Mouse (Mus musculus) right cerebral cortex, postnatal 10 days (tissue): Measurements from ENCODE around the gene Rhod.

Experiments used
- DNase-seq, 2 experiments: peaks; one replicate each; pipeline ENCODE4 v3.0.0; 2021; ENCODE audit warnings: low spot score in 2 of 2

Gene Rhod

DNA sequence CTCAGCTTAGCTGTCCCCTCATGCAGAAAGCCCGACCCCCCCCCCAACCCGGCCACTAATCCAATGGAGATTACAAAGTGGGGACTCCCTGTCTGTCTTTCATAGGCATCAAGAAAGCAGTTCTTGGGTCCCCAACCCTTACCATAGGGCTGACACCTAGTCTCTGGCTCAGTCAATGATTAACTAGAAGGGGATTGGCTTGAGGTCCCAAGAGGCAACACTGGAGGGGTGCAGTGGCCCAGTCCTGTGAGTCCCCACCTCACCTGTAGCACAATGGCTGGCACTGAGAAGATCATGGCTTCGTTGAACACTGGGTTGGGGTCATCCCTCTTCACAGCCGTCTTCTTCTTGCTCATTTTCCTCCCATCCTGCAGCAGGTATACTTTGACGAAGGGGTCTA lies 11.4 kb upstream of the Rhod start:
- no peak for DNase-seq

DNA sequence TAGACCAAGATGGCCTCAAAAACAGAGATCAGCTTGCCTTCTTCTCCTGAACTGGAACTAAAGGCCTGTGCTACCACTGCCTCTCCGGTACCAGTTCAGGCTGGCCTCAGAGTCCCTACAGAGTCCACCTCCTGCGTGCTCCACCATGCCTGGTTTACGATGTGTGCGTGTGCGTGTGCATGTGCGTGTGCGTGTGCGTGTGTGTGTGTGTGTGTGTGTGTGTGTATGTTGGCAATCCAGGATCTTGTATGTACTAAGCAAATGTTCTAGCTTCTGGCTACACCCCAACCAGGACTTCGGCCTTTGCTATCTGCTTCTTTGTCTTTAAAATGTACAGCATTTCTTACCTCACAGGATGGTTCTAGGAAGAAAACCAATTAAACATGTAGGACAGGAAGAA lies 10.0 kb upstream of the Rhod start:
- no peak for DNase-seq

DNA sequence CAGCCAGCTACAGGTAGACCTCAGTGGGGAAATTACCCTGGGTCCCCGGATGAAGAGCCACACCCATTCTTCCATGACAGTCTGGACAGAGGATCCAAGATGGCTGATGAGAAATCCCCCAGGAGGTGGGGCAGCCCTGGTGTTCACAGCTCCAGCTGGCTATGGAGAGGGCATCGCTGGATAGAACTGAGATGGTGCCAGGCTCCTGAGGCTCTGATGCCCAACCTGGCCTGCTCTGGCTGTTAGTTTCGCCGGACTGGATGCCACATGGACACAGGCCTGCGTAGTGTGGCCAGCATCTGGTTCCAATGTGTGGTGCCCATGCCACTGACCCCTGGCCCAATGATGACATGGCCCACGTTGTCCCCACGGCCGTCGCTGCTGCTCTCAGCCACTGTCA lies 8.2 kb upstream of the Rhod start:
- no peak for DNase-seq

DNA sequence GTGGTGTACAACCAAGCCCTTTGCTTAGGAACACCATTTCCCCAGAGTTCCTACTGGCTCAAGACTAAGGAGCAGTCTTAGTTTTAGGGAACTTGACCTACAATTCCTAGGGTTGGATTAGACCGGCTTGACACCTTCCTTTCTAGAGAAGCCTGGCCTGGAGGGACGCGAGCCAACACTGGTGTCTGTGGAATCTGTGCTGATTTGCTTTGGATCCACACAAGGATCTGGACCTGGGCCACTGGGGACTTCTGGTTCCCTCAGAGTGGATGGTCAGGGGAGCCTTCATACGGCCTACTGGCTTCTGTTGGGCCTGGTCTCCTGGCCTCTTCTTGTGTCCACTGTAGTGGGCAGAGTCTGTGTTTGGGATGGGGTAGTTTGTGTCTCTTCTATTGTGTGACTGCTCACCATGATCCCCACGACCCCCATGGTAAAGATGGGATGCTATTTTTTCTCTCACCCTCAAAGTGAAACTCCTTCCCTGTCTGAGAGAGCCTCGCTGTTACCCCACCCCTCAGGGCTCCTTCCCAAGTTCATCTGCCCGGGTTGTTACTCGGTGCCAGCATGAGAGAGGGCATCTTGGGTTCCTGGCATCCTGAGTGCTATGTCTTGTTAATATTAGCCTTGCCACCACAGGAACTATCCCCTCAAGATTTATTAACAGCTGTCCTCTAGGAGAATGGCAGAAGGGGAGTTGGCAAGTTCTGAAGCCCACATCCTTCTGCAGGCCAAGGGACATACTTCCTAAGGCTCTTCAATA lies 7.6 kb upstream of the Rhod start:
- DNase-seq = no peak

DNA sequence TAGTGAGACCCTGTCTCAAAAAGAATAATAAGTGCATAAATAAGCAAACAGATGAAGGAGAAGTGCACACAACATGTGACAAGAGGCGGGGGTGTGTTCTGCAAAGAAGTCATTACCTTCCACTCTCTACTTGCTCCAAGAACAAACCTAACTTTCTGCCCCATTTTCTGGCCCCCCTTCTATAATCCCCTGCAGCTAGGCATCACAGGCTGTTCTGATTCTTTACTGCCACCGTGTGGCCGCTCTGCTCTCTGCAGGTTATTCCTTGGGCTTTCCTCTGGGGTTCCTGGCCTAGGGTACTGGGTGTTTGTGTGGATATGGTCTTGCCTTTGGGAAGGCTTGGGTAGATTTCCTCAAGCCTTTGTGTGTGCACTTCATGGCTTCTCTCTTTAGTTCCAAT lies 3.2 kb upstream of the Rhod start:
- DNase-seq = peak; percentile 64 to 82

DNA sequence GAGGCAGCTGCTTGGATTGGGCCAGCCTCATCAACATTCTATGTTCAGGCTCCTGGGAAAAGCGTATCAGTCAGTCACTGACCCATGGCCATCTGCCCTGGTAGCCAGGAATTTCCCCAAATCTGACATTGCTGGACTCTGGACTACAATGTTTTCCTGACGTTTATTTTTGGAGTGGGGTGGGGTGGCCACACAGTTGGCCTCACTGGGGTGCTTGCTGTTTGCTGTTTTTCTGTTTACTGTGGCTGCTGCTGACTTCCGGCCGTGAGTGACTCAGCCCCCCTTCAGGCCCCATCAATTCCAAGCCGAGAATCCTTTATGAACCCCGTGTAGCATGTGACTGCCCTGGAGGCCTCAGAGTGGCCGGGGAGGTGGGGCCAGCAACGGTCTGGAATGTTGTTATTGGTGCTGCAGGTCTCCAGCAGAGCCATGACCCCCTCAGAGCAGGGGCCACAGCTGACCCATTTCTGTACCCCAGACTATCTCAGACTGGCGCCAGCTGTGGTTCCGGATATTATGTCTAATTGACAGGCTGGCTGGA lies 2.5 kb upstream of the Rhod start:
- peak in 1 of 2 experiments; percentile 45 for DNase-seq

DNA sequence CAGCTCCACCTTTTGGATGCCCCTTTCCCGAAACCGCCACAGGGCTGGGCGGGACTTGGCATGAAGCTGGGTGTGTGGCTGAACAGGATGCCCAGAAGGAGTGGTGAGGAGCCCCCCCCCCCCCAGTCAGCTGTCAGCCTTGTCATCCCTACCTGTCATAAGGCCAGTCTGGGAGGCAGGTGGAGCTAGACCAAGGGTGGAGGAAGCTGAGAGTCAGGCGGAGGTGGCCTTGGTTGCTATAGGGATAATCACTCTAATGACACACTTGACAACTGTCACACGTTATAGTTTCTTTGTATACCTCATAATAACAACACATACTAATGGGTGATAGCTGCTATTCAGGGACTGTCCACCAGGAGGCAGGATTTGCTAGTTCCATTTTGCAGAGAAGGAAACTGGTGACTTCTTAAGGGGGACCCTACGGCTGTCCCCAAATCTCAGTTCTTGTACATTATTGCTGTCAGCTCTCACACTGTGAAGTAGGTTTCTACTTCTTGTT lies 1.9 kb upstream of the Rhod start:
- no peak for DNase-seq

DNA sequence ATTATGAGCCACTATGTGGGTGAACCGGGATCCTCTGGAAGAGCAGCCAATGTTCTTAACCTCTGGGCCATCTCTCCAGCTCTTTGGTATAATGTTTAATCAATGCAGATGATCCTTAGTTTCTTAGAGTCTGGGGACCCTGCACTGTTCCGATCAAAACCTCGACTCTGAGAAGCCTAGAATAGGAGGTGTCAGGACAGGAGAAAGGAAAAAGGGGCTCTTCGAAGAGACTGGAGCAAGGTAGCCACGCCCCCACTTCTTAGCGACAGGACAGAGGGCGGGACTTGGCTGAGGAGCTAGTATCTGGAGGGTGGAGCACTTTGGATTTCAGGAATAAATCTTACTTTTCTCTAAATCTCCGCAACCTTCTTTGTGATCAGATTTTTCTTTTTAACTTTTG lies 990 bp upstream of the Rhod start:
- DNase-seq = no peak

DNA sequence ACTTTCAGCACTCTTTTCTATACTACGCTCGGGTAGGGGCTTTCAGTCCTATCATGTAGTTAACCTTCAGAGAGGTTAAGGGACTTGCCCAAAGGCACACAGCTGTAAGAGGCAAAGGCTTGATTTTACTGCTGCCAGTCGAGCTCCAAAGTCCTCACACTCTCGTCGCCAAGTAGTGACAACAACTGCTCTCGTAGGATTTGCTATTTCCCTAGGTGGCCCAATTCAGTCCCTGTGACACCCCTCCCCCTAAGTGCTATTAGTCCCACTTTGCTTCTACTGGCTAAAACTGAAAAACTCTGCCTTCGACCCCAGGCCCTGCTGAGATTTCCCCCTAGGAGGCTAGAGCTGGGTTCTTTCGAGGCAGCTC lies 456 bp downstream of the Rhod start:
- no peak for DNase-seq

DNA sequence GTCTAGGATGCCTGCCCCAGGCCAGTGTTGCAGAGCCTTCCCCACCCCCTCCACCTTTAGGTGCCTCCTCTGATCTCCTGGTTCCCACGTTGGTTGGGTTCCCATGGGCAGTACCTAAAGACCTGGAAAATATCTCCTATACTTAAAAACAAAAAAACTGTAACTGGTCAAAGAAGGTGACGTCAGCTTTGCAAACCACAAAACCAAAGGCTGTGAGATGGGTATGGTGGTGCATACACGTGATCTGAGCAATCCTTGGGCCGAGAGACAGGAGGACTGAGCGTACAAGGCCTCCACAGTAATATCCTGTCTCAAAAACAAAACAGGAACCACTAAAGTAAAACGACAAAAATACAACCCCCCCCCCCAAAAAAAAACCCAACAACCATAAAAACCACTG lies 1.3 kb downstream of the Rhod start:
- no peak for DNase-seq

DNA sequence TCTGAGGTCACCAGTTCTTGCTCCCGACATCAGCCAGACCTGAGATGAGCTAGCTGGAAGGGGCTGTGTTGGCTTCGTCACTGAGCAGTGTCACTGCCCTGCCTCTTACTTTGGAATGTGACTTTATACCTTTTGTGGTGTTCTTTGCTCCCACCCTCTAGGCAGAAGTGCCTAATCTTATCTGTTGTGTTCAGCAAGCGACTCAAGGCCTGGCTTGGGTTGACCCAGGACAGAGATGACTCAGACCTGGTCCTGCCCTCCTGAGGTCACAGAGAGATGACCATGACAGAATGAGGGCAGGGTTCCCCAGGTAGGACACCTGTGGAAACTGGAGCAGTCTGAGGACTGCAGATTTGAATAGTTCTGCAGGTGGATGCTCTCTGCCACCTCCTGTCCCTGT lies 3.0 kb downstream of the Rhod start:
- DNase-seq = no peak

DNA sequence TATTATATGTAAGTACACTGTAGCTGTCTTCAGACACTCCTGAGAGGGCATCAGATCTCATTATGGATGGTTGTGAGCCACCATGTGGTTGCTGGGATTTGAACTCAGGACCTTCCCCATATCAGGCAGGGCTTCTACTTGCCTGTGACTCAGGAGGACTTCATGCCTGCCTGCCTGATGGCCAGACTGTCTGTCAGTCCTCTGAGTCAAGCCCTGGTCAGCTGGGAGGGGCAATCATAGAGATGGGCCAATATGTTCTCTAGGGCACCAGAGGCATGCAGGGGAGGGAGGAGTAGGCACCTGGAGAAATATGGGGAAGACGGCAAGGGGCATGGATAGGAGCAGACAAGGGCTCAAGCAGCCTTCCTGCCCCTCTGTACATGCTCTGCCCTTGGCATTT lies 4.2 kb downstream of the Rhod start:
- no peak for DNase-seq

DNA sequence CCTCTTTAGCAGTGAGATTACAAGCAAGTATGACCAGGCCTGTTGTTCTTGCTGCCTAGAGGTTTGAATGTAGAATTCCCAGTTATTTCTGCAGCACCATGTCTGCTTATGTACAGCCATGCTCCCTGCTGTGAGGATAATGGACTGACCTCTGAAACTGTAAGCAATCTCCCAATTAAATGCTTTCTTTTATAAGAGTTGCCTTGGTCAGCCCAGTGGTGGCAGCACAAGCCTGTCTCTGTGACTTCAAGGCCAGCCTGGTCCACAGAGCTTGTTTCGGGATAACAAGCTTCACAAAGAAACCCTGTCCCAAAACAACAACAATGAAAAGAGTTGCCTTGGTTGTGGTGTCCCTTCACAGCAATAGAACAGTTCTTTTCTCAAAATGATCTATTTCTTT lies 5.5 kb downstream of the Rhod start:
- DNase-seq = no peak

DNA sequence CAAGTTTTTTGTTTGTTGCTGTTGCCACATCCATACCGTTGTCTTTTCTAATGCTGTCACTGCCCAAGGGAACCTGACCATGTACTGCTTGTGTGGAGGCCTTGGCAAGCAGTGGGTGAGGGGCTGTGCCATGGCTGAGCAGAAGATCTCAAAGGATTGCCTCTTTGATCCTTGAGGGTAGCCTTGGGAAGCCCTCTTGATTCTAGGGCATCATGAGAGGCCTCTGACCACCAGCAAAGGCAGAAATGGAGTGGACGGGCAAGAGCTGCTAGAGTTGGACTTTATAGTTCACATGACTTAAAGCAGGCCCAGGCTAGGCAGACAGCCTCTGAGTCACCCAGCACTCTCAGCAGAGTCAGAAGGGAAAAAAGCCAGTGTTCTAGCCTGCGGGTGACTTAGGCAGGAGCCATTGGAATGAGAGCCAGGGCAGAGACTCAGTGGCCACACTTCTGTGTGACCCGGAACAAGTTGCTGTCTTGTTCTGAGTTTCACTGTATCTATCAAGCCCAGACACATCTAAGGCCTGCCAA lies 9.1 kb downstream of the Rhod start:
- DNase-seq = no peak

DNA sequence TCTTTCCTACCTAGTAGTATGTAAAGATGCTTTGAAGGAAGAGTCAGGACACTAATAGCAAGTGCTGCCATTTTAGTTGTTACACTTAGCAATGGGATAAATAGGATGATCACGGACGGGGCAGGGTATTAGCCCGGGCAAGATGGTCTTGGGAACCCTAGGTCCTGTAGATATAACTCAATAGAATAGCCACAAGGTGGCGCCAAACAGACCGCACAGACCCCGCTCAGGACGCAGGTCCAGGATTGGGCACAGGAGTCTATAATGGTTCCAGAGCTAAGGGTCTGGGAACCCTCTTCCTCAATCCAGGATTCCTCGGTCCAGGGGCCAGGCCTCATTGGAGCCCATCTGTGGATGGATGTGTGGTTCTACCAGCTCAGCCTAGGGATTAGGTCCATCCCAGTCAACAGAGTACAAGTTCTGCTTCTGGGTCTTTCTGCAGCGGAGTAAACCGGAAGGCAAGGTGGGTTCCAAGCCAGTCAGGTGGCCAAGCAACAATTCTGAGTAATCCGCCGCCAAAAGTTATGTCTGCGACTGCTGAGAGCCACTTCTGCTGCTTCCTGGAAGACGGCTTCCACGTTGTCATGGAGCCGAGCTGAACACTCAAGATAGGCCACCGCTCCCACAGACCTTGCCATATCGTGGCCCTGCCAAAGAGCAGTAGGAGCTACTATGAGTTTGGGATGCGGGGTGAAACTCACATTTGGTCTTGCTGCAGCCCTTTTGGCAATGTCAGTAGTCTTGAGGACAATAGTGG lies 13.4 kb downstream of the Rhod start:
- no peak for DNase-seq

DNA sequence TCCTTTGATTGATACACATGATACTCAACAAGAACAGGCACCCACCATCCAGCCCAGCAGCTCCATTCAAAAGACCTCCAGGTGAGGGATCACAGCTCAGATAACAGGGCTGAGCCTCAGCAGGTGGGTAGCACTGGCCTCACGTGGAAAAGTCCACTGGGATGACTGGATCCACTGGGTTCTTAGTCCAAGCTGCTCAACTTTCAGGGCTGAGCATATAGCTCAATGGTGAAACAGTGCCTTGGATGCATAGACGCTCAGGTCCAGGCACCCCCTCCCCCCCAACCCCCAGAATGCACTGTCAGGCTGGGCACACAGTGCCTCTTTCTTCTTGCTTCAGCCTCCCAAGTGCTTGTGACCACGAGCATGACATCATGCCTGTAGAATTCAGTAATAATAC lies 16.2 kb downstream of the Rhod start:
- DNase-seq = no peak

DNA sequence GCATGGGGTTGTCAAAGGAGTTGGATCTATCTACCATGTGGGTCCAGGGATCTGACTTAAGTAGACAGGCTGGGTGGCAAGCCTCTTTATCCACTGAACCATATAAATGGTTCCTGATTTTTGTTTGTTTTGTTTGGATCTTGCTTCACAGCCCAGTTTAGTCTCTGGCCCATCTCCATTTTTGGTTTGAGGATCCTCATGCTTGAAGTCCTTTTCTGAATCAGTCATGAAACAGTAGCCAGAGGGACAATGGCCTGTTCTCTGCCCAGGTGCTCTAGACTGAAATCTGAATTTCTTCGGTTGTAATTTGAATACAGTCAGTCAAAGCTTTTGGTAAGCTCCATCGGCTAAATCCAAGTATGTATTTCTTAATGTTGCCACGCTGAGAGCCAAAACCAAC lies 16.7 kb downstream of the Rhod start:
- no peak for DNase-seq

DNA sequence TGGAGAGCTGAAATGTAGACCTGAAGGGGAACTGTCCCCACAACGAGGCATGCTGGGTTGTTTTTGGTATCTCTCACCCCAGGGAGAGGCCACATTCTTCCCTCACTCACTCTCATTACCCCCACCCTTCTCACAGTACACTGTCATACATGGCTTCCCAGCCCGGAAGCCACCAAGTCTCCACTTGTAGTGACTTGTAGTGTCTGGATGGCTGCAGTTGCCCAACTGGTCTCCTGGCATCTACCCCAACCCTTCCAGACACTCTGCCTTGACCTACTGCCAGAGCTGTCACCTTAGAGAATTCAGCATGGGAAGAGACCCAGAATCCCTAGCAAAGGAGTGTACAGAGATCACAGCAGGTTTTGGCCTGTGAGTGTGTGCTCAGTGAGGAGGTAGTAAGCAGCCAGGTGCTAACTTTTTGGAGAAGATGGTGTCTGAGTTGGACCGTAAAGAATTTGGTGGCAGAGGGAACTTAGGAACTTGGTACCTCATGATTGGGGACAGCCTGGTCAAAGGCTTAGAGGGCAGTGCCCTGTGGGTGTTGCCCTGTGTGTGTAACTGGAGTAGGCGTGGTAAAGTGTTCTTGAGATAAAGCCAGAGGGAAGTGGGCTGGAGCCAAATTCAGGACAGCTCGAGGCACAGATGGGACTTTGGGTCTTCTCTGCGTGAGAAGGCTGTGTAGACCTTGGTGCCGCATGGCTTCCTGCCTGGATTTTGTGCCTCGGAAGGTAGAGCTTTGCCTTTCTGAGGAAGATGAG lies 18.9 kb downstream of the Rhod start:
- DNase-seq = no peak

DNA sequence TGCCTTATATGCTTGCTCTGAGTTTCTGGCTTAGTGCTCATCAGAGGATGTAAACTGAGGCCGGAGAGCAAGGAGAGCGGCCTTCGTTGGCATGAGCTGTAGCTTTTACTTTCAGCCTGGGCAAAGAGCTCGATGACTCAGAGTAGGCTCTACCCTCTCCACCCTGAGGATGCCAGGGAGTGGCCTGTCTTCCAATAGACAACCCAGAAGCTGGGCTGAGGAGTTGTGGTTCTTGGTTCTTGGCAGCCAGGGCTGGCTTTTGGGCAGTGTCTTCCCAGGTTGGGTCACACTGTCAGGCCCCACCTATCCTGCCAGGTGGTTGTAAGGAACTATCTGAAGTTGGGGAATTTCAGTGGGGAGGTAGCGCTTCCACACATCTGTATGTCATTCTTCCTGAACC lies 19.5 kb downstream of the Rhod start:
- no peak for DNase-seq

DNA sequence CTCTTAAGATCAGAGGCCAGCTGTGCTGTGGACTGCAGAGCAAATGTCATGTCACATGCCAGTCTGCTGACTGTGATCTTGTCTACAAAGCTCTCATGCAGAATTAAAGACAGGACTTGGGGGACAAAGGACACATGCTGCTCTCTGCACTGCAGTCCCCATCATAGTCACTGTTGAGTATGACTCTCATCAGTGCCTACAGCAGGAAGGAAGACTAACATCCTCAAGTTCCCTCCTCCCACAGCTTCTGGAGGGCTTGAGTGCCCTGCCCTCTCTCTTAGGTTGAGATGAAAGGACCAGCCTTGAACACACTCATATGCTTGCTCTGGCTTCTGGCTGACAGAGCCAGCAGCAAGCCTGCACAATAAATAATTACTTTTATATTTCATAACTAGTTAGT lies 21.5 kb downstream of the Rhod start:
- no peak for DNase-seq

DNA sequence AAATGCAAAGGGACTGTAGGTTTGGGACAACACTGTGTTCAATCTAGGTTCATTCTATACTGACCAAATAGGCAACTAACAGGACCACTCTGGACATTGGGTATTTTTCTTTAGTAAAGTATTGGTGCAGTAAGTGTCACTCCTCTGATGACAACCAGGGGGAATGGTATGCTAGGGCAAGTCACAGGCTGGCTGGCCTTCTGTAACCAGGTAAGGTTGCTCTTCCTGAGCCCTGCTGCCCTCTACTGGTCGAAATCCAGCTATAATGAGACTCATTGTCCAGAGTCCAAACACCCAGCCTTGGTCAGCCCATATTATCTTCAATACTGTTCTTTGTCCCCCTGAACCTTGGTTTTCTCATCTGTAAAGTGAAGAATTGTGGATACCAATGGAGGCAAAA lies 22.0 kb downstream of the Rhod start:
- DNase-seq = peak in 1 of 2 experiments; percentile 46

DNA sequence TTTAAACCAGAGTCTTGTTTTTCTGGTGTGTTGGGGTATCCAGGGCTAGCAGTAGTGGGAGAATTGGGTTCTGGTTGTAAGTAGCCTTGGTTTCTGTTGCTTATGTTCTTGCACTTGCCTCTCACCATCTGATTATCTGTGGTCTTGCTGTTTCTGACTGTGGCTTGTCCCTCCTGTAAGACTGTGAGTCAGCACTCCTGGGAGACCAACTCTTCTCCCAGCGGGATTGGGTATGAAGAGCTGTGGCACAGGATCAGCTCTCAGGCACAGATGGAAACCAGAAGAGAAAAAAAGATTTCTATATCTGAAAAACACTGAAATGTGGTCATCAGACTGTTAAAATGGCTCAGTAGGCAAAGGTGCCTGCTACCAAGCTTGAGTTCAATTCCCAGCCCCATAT lies 24.6 kb downstream of the Rhod start:
- no peak for DNase-seq
